Mouse (Mus musculus): ENCODE data around the gene Mtmr4. TPM values are rescaled to one million over a fixed set of nuclear protein-coding genes. Genes with fewer than 3 reads are reported as not detected.

The Mtmr4 gene
- polyA plus RNA-seq, 1 experiment = 23.8 TPM

DNA sequence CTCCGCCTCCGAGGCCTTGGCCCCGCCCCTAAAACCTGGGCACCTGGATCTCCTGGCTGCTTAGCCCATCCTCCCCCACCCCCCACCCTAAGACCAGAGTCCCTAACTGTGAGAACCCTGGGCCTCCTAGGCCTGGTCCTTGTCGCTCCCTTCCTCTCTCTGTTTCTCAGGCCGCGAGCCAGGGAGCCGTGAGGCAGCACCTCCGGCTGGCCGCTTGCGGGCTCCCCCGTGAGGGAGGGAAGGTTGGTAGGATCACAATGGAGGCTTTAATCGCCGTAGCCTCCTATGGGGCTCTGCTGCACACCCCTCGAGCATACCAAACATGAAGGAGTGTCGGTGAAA lies 363 bp downstream of the Mtmr4 start:
- Histone ChIP-seq H3K4me1 (ENCODE audit: control insufficient read depth, insufficient read depth, insufficient read length) (peaks cover 16% of the 10 kb centered on the region), H3K36me3 (ENCODE audit: control insufficient read depth, insufficient read depth, low read length) (peaks cover 3% of the 10 kb centered on the region; the same call in 1 of the 2 replicates), H3K4me3 (ENCODE audit: extremely low read depth, insufficient read depth, insufficient read length) (peak overlapping the region; percentile 75), H3K27ac (ENCODE audit: insufficient read depth, low read length) (peak overlapping the region; percentile 88), H3K27me3 (ENCODE audit: control insufficient read depth, insufficient read depth, low read length) (no peaks in the 10 kb centered on the region)
- no peak for DNase-seq (ENCODE audit: low read depth in 1 of 2, low spot score in 2 of 2)
- under 1% methylated on average over 14 of the region's 15 CpGs for WGBS
- peak; percentile 12; the same call in 1 of the 2 replicates for TF ChIP-seq CTCF (IDR thresholded peaks at IDR 0.05; ENCODE audit: extremely low read depth, insufficient read depth, insufficient read length, insufficient replicate concordance)
- no peak for TF ChIP-seq POLR2A (IDR thresholded peaks at IDR 0.05; ENCODE audit: low read depth, low read length)

DNA sequence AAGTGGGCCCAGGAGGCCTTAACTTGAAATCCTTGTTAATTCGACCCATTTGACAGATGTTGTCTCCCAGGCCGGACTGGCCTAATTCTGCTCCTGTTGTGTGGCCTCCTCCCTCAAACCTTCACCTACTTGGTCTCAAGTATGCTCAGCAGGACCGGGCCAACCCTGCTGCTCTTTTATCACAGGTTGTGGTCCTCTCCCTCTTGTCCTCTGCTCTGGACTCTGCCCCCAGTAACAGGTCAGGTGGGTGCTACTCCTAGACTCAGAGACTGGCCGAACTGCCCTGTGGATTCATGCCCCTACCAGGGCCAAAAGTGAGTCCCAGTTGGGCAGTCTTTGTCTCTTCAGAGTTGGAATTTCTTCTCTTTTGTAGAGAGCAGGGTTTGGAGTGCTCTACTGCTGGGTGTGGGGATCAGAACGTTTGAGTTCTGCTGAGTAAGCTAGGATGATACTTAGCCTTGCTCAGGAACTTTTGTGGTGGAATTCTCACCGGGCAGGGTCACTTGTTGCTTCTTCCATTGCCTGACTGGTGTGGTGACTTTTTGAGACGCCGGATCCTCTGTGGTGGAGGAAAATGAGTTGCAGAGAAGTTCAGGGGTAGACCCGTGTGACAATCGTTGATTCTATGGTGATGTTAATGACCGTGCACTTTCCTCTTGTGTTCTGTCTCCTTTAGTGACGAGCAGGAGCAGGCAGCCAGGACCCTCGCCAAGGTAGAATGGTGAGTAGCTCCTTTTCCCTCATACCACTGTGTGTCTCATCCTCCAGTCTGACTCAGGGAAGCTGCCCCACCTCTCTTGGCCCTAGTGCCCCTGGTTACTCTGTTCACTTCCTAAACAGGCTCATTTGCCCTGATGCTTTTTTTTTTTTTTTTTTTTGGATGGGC lies 994 bp downstream of the Mtmr4 start:
- 40% methylated on average over 13 of the region's 13 CpGs for WGBS
- Histone ChIP-seq H3K27me3 (ENCODE audit: control insufficient read depth, insufficient read depth, low read length) (no peaks in the 10 kb centered on the region), H3K36me3 (ENCODE audit: control insufficient read depth, insufficient read depth, low read length) (peaks cover 7% of the 10 kb centered on the region), H3K4me3 (ENCODE audit: extremely low read depth, insufficient read depth, insufficient read length) (peak overlapping the region; percentile 75), H3K27ac (ENCODE audit: insufficient read depth, low read length) (peak overlapping the region; percentile 88), H3K4me1 (ENCODE audit: control insufficient read depth, insufficient read depth, insufficient read length) (peaks cover 16% of the 10 kb centered on the region)
- no peak for DNase-seq (ENCODE audit: low read depth in 1 of 2, low spot score in 2 of 2)
- TF ChIP-seq CTCF (IDR thresholded peaks at IDR 0.05; ENCODE audit: extremely low read depth, insufficient read depth, insufficient read length, insufficient replicate concordance) (no peak), POLR2A (IDR thresholded peaks at IDR 0.05; ENCODE audit: low read depth, low read length) (no peak)

DNA sequence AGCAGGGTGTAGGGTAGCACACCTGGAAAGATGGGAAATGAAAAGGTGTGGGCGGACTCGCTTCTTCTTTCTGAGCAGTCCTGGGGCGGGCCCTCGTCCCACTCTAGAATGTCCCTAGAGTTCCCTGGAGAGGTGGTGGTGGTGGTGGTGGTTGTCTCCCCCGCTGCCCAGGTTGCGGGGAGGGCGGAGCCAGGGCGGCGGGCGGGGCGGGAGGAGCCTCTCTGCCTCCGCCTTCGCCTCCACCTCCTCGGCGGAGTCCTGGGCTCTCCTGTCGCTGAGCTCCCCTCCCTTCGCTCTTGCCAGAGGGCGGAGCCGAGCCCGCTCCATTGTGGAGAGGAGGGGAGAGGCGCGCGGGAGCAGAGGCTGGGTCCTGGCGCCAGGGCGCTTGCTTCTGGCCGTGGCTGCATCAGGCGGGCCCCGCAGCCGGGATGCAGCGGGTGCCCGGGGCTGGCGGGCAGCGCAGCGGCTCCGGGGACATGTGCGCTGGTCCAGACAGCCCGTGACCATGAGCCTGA lies 3.4 kb downstream of the Mtmr4 start:
- H3K36me3 ChIP-seq (ENCODE audit: control insufficient read depth, insufficient read depth, low read length) = peaks cover 21% of the 10 kb centered on the region
- peak in 1 of 2 experiments; percentile 61 for DNase-seq (ENCODE audit: low read depth in 1 of 2, low spot score in 2 of 2)

DNA sequence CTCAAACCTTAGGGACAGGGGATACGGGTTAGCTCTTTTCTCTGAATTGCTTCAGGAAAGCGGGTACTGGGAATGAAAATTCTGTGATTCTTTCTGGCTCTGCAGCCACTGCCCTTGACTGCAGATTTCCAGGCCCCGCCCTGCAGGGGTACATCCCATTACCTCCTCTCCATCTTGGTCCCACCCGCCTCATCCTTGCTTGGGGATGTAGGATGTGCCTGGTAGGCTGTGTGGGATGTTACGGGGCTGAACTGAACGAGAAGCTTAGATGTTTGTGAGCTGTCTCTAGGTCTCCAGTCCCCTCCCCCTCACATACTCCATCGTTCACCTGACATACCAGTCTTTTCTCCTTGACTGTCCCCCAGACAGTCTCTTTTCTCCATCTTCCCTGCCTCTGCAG lies 4.0 kb downstream of the Mtmr4 start:
- peaks cover 16% of the 10 kb centered on the region for H3K4me1 ChIP-seq (ENCODE audit: control insufficient read depth, insufficient read depth, insufficient read length)
- TF ChIP-seq POLR2A (IDR thresholded peaks at IDR 0.05; ENCODE audit: low read depth, low read length) = no peak
- TF ChIP-seq CTCF (IDR thresholded peaks at IDR 0.05; ENCODE audit: extremely low read depth, insufficient read depth, insufficient read length, insufficient replicate concordance) = no peak
- 53% methylated on average over 7 of the region's 7 CpGs for WGBS
- H3K36me3 ChIP-seq (ENCODE audit: control insufficient read depth, insufficient read depth, low read length) = peaks cover 25% of the 10 kb centered on the region
- H3K4me3 ChIP-seq (ENCODE audit: extremely low read depth, insufficient read depth, insufficient read length) = peak overlapping the region; percentile 46; the same call in 1 of the 2 replicates
- H3K27ac ChIP-seq (ENCODE audit: insufficient read depth, low read length) = no peak overlapping the region
- no peaks in the 10 kb centered on the region for H3K27me3 ChIP-seq (ENCODE audit: control insufficient read depth, insufficient read depth, low read length)
- no peak for DNase-seq (ENCODE audit: low read depth in 1 of 2, low spot score in 2 of 2)

More for the DNA sequence above, 3.4 kb downstream of the Mtmr4 start:
- H3K4me3 ChIP-seq (ENCODE audit: extremely low read depth, insufficient read depth, insufficient read length) = peak overlapping the region; percentile 46; the same call in 1 of the 2 replicates
- no peak for TF ChIP-seq CTCF (IDR thresholded peaks at IDR 0.05; ENCODE audit: extremely low read depth, insufficient read depth, insufficient read length, insufficient replicate concordance)
- TF ChIP-seq POLR2A (IDR thresholded peaks at IDR 0.05; ENCODE audit: low read depth, low read length) = no peak
- peaks cover 16% of the 10 kb centered on the region for H3K4me1 ChIP-seq (ENCODE audit: control insufficient read depth, insufficient read depth, insufficient read length)
- no peaks in the 10 kb centered on the region for H3K27me3 ChIP-seq (ENCODE audit: control insufficient read depth, insufficient read depth, low read length)
- WGBS = 3% methylated on average over 27 of the region's 37 CpGs
- peak overlapping the region; percentile 36 for H3K27ac ChIP-seq (ENCODE audit: insufficient read depth, low read length)

DNA sequence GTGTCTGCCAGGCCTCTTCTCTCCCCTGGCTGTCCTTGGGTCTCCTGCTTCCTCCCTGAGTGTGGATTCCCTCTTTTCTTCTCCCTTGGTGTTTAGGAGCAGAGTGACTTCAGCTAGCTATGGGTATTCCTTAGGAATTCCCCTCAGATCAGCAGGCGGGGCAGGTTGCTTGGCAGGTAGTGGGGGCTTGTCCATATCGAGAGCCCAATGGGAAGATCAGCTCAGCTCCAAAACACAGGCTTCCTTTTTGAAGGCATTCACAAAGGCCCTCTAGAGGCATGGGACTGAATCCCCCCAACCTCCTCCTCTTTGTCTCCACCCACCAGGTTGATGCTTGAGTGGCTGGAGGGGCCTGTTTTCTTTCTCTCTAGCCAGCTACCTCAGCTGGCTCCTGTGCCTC lies 4.5 kb downstream of the Mtmr4 start:
- TF ChIP-seq POLR2A (IDR thresholded peaks at IDR 0.05; ENCODE audit: low read depth, low read length) (no peak), CTCF (IDR thresholded peaks at IDR 0.05; ENCODE audit: extremely low read depth, insufficient read depth, insufficient read length, insufficient replicate concordance) (no peak)
- DNase-seq (ENCODE audit: low read depth in 1 of 2, low spot score in 2 of 2) = no peak
- Histone ChIP-seq H3K36me3 (ENCODE audit: control insufficient read depth, insufficient read depth, low read length) (peaks cover 28% of the 10 kb centered on the region), H3K4me3 (ENCODE audit: extremely low read depth, insufficient read depth, insufficient read length) (no peak overlapping the region), H3K4me1 (ENCODE audit: control insufficient read depth, insufficient read depth, insufficient read length) (peaks cover 16% of the 10 kb centered on the region), H3K27ac (ENCODE audit: insufficient read depth, low read length) (no peak overlapping the region), H3K27me3 (ENCODE audit: control insufficient read depth, insufficient read depth, low read length) (no peaks in the 10 kb centered on the region)
- WGBS = 72% methylated on average over 2 of the region's 2 CpGs

DNA sequence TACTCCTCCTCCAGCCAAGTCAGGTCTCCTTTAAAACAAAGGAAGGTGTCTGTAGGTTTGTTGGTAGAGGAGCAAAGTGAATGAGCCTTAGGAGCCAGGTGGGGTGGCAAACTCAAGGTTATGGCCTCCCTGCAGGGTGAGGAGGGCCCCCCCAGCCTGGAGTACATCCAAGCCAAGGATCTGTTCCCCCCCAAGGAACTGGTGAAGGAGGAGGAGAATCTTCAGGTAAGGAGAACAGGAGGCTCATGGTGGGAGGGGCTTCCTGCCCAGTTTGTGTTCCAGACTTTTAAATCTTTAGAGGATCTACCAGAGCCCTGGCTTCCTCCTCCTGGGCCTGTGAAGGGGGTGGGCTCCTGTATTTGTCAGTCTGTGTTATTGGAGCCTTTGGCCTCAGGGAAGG lies 5.1 kb downstream of the Mtmr4 start:
- DNase-seq (ENCODE audit: low read depth in 1 of 2, low spot score in 2 of 2) = no peak
- no peaks in the 10 kb centered on the region for H3K27me3 ChIP-seq (ENCODE audit: control insufficient read depth, insufficient read depth, low read length)
- H3K4me3 ChIP-seq (ENCODE audit: extremely low read depth, insufficient read depth, insufficient read length) = no peak overlapping the region
- H3K36me3 ChIP-seq (ENCODE audit: control insufficient read depth, insufficient read depth, low read length) = peaks cover 28% of the 10 kb centered on the region
- H3K27ac ChIP-seq (ENCODE audit: insufficient read depth, low read length) = no peak overlapping the region
- peaks cover 16% of the 10 kb centered on the region for H3K4me1 ChIP-seq (ENCODE audit: control insufficient read depth, insufficient read depth, insufficient read length)
- no peak for TF ChIP-seq POLR2A (IDR thresholded peaks at IDR 0.05; ENCODE audit: low read depth, low read length)
